Mouse (Mus musculus) activated CD4-positive, CD25-positive, alpha-beta regulatory T cell, adult 4 months (primary cell): ENCODE measurements around the gene Sptbn1. TPM values are rescaled to one million over a fixed set of nuclear protein-coding genes. Genes with fewer than 3 reads are reported as not detected.

ENCODE experiments used
- ATAC-seq: one replicate; pipeline ENCODE4 v1.8.0; 2017
- polyA plus RNA-seq, 2 experiments: library from polyadenylated mRNA; unstranded; fragments of 100-300 nt; shearing (Covaris generic); gene quantifications; one replicate each; pipeline ENCODE4 v1.2.1; 2017

Gene Sptbn1
- polyA plus RNA-seq: 10 to 100 TPM; 96.3 to 98.1 TPM

DNA sequence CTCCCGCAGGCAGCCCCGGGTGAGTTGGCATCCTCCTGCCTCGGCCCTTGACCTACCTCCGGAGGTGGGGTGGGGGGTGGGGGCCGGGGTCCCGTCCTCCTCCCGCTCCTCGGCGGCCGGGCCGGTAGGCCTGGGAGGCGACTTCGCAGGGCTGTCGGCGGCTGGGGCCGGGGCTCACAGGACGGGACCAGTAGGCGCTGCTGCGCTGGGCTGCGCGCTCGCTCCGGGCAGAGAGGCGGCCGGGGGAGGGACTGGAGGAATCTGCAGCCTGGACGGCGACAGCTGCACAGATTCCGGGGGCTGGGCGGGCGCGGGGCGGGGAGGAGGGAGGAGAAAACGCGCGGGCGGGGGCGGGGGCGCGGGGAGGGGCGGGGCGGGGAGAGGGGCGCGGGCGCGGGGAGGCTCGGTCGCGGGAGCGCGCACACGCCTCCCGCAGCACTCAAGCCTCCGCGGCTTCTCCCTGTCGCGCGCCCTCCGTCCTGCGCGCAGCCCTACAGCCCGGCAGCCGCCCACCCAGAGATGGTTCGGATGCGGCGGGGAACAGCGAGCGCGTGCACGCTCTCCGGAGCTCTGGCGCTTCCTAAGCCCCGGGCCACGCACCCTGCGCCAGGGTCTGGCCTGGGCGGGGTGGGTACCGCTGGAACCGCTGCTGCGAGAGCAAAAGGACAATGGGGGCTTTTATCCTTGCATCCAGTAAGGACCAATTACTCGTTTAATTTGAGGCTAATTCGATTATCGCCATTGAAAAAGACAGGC is at the start of gene Sptbn1:
Gene Sptbn1, minus strand, starts transcription at position 284 of the 756 bp plus-strand sequence.
- peak; percentile 51 for ATAC-seq

DNA sequence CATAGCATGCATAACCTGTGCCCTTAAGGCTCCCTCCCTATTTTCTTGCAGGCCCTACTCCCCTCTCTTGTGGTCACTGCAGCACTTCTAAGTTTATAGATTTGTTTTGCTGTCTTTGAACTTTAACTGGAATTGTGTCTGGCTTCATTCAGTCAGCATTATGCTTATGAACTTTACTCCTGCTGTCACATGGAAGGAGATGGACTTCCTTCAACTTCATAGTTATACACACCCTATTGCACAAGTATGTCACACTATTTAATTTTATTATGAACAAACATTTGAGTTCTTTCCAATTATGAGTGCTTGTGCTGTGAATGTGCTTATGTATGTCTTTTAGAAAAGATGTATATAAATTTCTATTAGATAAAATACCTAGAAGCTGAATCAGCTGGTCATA is 26.3 kb upstream of the Sptbn1 start:
- no peak for ATAC-seq

DNA sequence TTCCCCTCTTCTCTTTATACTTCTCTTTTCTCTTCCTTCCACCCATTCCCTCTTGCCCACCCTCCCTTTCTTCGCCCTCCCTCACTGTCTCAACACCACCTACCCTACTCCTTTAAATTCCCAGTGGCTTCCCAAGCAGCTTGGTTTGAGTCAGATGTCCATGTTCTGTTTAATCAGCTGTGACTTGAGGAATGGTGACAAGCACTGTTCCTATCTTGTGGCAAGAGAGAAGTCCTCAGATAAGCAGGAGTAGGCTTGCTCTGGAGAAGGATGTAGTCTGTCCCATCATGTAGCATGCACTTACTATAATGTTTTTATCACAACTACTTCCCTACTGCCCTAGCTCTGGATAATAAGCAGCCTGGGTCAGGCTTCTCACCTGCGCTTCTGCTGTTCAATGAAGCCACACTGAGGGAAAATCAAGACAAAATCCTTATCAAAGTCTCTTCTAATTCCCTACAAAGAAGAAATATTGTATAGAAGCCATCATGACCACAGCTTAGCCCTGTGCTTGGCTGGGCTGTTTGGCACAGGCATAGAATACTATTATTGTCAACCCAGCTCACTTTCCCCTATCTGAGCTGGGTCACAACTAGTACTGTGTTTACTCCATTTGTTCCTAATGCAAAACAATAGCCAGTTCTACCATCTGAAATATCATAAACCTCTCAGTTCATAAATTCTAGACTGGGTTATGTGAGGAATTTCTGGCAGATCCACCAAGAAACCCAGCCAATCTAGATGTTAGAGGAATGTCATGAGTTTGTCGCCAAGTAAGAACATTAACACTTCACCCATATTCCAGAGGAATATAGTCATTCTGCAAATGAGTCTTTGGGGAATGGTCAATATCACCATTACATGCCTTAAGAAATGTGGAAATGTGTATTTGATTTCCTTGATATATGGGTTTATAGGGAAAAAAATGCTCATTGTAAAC is 24.5 kb upstream of the Sptbn1 start:
- no peak for ATAC-seq

DNA sequence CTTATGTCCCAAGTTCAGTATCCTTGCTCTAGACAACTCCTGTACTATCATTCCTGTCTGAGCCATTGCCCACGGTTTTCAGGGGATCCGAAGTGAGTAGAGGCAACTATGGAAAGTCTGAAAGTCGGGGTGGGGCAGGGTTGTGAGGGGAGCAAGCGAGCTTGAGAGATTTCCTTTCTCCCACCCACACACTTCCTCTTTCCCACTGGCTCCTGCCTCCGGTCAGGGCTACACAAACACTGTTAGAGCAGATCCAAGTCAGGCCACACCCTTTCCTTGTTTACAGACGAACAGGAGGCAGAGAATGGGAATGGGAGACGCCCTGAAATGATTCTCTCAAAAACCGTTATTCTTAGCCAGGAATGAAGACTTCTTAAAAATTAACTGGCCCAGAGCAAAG is 23.2 kb upstream of the Sptbn1 start:
- no peak for ATAC-seq

DNA sequence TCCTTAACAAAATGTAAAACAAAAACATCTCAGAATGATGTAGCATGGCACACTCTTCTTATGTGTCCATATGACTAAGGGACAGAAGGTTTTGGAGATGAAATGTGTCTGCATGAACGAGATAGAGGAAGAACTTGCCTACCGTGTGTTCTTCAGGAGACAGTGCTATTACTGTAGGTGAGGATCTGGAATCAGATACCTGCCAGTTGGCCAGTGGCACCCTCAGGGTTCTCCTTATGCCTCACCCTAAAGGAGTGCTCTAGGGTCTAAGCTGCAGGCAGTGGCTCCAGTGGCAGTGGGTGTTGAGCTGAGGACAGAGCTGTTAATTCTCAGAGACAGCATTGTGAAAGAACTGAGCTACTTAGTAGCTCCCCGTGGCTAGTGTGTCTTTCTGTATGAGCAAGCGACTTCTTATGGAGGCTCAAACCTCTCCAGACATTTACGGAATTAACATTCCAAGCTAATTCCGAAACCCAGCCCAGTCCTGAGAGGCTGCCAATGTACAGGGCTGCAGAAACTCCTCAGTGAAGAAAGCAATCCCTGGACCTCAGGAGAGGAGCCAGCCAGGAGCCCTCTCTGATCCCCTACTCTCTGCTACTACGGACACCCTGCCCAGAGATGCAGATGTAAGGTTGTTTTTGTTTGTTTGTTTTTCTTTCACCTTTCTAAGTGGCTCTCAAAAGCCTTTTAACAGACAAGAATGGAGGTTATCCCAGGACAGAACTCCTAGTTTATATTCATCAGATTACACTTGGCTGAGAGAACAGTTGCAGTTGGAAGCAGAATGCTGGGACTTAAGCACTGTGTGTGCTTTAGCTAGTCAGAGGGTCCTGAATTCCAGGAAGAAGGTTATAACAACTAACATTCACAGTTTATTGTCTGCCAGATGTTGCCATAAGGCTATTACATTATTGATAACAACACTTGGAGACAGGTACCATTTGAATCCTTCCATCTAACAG is 21.8 kb upstream of the Sptbn1 start:
- ATAC-seq: no peak

DNA sequence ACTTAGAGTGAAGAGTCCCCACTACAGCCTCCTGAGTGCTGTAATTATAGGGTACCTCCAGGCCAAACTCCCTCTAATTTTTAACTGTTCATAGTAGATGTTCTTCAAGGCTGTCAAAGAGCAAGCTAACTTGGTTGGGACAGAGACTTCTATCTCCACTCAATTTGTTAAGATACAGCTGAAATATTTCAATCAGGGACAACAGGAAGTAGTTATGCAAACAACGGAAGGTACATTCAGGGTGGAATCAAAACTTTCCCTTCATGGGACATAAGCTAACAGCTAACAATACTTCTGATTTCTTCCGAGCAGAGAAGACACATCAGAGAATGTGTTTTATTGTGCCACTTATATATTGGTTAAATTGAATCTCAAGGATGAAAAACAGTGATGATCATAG is 20.1 kb upstream of the Sptbn1 start:
- no peak for ATAC-seq

DNA sequence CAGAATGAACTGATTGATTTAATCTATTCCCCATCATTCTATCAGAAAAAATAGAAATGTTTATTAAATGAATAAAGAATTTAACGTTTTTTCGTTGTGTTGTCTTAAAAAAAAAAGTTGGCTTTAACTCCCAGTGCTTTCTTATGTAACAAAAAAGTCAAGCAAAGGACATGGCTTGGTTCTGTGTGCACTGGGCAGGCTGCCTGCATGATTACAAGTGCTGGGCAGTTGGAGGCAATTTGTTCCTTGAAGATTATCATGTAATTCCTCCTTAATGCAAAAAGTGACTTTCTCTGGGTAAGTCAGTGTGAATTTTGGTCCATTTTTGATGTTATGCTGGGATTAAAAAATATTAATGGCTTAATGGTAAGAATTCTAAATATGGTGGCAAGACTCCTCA is 15.7 kb upstream of the Sptbn1 start:
- no peak for ATAC-seq

DNA sequence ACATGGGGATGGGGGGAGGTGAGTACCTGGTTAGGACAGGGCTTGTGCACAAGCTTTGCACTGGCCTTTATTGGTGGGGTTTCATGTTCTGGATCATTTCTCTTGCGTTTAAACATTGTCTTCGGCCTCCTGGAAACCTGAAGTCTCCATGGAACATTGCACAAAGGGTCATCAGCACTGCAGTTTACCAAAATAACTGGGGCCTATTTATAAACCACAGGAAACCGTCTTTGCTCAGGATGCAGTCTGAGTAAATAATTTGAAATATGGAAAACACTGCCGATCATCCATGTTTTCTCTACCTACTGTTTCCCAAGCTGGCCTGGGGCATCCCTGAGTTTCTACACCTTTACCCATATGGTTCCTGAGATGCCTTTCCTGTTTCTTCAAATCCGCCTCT is 13.1 kb upstream of the Sptbn1 start:
- no peak for ATAC-seq

GRCm38 (mm10) chr11:30279278-30279677 is 11.3 kb upstream of the Sptbn1 start:
- ATAC-seq: no peak

DNA sequence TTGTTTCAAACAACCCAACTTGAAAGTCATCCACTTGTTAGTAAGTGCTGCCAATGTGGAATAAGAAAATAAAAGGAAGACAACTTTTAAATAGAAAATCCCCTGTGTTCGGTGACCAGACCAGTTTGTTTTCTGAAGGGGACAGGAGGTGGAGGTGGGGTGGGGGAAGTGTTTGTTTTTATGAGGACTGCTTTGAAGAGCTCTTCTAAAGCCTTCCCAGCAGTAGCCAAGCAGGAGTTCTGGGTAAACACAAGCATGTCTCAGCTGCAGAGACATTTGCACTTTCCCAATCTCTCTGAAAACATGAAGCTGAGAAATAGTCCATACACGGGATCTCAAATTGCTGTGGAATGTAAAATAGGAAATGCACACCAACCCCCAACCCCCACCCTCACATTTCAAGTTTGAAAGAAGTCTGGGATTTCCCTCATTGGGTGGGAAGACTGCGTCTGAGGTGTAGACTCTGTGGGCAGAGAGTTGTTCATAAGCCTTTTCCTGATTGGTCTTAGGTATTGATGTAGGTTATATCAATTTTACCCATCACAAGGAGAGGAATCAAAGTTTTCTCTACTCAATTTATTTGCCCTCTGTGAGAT is 7.6 kb upstream of the Sptbn1 start:
- ATAC-seq: no peak

DNA sequence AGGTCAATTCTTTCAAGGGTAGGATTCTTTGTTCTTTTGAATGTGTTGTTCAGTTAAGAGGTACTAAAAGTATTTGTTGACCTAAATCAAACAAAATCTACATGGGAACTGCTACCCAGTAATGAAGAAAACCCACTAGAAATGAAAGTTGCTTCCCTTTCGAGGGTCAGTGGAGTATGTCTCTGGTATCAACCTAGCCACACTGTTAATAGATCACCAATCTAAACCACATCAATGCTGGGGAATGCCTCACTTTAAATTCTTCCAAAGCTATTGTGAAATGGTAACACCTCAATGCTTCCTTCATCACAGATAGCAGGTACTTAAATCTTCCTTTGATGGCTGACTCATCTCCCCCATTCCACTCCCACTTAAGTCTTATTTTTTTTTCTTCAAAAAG is 1.5 kb upstream of the Sptbn1 start:
- ATAC-seq: no peak

- no peak for ATAC-seq
Observed at GRCm38 (mm10) chr11:30268648-30269375, 837 bp upstream of the Sptbn1 start.

- ATAC-seq: no peak
Observed at GRCm38 (mm10) chr11:30267036-30267891, 711 bp downstream of the Sptbn1 start.

GRCm38 (mm10) chr11:30266691-30267035 is 1.3 kb downstream of the Sptbn1 start:
- ATAC-seq: no peak

- no peak for ATAC-seq
Observed at GRCm38 (mm10) chr11:30265666-30266065, 2.3 kb downstream of the Sptbn1 start.

GRCm38 (mm10) chr11:30263627-30264026 is 4.3 kb downstream of the Sptbn1 start:
- no peak for ATAC-seq

GRCm38 (mm10) chr11:30258739-30259350 is 9.1 kb downstream of the Sptbn1 start:
- no peak for ATAC-seq

GRCm38 (mm10) chr11:30257812-30258211 is 10.2 kb downstream of the Sptbn1 start:
- no peak for ATAC-seq

DNA sequence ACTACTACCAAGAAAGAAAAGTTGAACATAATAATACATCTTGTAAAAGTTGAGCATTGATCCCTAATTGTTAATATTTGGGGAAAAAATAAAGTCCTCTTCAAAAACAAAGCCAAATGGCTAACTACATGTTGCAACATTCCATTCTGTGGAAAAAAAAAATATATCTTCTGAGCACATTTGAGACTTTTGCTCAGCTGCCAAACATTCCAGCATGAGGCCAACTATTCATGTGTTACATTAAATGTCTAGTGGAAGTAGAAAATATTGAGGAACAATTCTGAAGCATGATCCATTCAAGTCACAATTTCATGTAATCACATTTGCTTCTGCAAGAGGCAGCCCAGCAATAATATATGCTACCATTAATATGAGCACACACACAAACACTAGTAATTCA is 10.9 kb downstream of the Sptbn1 start:
- no peak for ATAC-seq

- no peak for ATAC-seq
Observed at GRCm38 (mm10) chr11:30256491-30256890, 11.5 kb downstream of the Sptbn1 start.
